Mouse (Mus musculus) embryo, embryonic 11.5 days (tissue): ENCODE results near the gene Rcor2.

ENCODE experiments used
- DNase-seq: peaks from one replicate; pipeline ENCODE4 v3.0.0-alpha.2; 2012; ENCODE audit warnings: low read depth, low spot score

Gene Rcor2

GRCm38 (mm10) chr19:7291958-7292709, 25.0 kb downstream of the Rcor2 start:
- no peak for DNase-seq

- no peak for DNase-seq
Measured at GRCm38 (mm10) chr19:7294098-7294876, 27.2 kb downstream of the Rcor2 start.

GRCm38 (mm10) chr19:7295071-7295658, 28.0 kb downstream of the Rcor2 start:
- DNase-seq: no peak

GRCm38 (mm10) chr19:7295959-7296358, 28.8 kb downstream of the Rcor2 start:
- no peak for DNase-seq

GRCm38 (mm10) chr19:7299052-7299451, 31.9 kb downstream of the Rcor2 start:
- no peak for DNase-seq

GRCm38 (mm10) chr19:7300078-7300477, 33.0 kb downstream of the Rcor2 start:
- no peak for DNase-seq

- no peak for DNase-seq
Measured at GRCm38 (mm10) chr19:7301647-7302492, 34.7 kb downstream of the Rcor2 start.

GRCm38 (mm10) chr19:7302493-7302797, 35.3 kb downstream of the Rcor2 start:
- DNase-seq: no peak

GRCm38 (mm10) chr19:7303796-7304195, 36.7 kb downstream of the Rcor2 start:
- DNase-seq: no peak

GRCm38 (mm10) chr19:7304801-7305200, 37.7 kb downstream of the Rcor2 start:
- no peak for DNase-seq

- DNase-seq: no peak
Measured at GRCm38 (mm10) chr19:7305380-7306310, 38.5 kb downstream of the Rcor2 start.

- DNase-seq: no peak
Measured at GRCm38 (mm10) chr19:7306968-7307367, 39.8 kb downstream of the Rcor2 start.

- no peak for DNase-seq
Measured at GRCm38 (mm10) chr19:7307995-7308770, 41.1 kb downstream of the Rcor2 start.

GRCm38 (mm10) chr19:7309738-7310330, 42.7 kb downstream of the Rcor2 start:
- DNase-seq: no peak

GRCm38 (mm10) chr19:7310704-7311103, 43.6 kb downstream of the Rcor2 start:
- no peak for DNase-seq

- DNase-seq: no peak
Measured at GRCm38 (mm10) chr19:7311306-7311705, 44.2 kb downstream of the Rcor2 start.

GRCm38 (mm10) chr19:7313660-7314059, 46.5 kb downstream of the Rcor2 start:
- no peak for DNase-seq

GRCm38 (mm10) chr19:7314976-7315586, 48.0 kb downstream of the Rcor2 start:
- DNase-seq: no peak

GRCm38 (mm10) chr19:7315587-7315984, 48.5 kb downstream of the Rcor2 start:
- DNase-seq: no peak
